Mouse (Mus musculus) c-Kit-positive CD71-negative TER-119-negative erythroid progenitor cells, embryonic 14.5 days (primary cell): ENCODE results near the gene Pnpla1.
A peak's percentile ranks its signal among the peaks of the same experiment; 100 is the strongest.

Experiments
- DNase-seq: peaks from one replicate; pipeline ENCODE4 v3.0.0-alpha.2; 2013; ENCODE audit warnings: low read depth

Pnpla1 gene

DNA sequence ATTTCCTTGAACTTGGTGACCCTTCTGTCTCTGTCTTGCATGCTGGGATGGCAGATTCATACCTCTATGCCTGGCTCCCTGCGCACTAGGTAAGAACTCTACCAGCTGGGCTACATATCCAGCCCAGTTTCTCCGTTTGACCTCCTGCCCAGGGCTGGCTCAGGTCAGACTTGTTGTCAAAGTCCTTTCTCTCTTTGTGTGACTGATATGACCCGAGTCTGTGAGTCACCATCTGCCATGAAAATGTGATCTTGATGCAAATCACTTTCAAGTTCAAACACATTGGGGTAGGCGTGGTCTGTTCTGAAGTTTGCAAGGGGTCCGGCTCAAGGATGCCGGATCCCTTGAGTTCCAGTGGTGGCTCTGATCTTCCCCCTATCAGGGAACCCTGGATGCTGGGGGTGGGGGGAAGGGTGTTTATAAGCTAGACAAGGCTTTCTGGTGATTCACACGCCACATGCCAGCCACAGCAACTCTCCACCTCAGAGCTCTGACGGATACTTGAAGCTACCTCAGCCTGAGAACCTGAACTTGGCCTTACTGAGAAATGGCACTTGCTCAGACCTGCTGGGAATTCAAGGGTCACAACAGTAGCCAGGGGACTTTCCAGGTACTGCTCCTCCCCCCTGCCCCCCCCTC lies 66.9 kb downstream of the Pnpla1 start:
- no peak for DNase-seq

GRCm38 (mm10) chr17:28926380-28926779 lies 68.2 kb downstream of the Pnpla1 start:
- DNase-seq, result peak; percentile 60

- no peak for DNase-seq
These were observed 68.8 kb downstream of the Pnpla1 start for GRCm38 (mm10) chr17:28926866-28927635.

DNA sequence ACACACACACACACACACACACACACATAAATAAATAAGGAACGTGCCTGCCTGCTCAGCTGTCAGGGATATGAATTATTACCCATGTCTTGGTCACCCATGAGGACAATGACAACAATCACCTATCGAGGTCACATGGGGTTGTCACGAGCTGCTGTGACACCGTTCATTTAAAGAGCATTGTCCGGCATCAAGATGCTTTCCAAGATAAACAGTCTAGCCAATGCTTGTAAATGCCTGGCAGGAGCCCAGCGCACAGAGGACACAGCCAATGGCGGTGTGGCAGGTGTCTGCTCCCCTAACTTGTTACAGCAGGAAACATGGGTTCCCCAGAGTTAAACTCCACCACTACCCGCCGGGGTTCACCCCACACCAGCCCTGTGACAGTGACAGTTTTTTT lies 69.8 kb downstream of the Pnpla1 start:
- no peak for DNase-seq

GRCm38 (mm10) chr17:28929369-28929768 lies 71.2 kb downstream of the Pnpla1 start:
- no peak for DNase-seq

DNA sequence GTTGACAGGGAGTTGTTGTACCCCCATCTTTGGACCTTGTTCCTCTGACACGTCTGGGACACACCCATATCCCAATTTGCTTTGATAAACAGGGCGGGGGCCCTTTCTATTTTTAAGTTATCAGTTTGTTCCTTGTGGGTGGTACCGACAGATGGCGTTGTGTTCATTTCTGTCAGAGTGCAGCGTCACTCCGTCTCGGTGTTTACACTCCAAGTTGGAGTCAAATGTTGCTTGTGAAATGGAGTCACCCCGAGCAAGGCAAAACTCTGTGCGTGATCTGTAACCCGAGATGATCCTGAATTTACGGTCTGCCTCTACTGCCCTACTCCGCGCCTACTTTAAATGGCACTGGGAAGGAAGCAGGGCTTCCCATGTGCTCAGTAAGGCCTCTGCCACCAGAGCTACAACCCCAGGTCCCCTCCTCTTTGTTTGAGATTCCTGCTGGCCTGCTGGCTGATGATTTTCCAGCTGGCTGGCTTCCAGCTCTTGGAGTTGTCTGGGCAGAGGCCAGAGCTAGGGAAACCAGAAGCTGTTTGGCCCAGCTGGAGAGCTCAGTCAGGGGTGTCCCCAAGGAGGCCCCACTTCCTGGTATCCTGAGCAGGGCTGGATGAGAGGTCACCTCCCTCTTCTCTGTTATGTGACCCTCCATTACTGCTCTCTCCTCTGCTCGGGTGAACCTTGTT lies 72.3 kb downstream of the Pnpla1 start:
- DNase-seq, result no peak

DNA sequence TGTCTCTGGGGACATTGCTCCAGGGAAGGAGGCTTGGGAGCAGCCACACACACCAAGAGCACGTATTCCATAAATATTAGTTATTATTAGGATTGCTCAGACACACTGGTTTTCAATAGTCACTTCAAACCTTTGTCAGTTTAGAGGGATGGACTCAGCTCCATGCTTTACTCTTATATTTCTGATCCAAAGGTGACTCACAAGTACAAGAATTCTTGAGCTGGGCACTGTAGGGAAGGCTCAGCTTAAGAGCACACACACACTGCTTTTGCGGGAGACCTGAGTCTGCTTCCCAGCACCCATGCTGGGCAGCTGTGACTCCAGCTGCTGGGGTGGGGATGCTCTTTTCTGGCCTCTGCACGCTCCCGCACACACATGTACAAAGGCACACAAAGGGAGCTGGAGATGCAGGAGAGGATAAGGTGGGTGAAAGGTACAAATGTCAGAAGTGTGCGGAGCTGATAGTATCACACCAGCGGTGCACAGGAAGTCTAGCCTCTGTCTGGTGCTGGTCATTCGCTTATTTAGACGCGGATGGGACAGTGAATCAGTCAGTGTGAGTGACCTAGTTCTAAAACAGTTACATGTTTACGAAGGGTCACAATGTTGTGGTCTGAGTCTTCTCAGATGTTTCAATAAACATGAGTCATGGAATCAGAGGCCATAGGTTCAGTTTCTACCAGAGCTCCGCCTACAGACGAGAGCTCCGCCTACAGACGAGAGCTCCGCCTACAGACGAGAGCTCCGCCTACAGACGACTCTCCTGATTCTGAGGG lies 73.4 kb downstream of the Pnpla1 start:
- DNase-seq, result no peak

GRCm38 (mm10) chr17:28932274-28932673 lies 74.1 kb downstream of the Pnpla1 start:
- DNase-seq, result no peak

DNA sequence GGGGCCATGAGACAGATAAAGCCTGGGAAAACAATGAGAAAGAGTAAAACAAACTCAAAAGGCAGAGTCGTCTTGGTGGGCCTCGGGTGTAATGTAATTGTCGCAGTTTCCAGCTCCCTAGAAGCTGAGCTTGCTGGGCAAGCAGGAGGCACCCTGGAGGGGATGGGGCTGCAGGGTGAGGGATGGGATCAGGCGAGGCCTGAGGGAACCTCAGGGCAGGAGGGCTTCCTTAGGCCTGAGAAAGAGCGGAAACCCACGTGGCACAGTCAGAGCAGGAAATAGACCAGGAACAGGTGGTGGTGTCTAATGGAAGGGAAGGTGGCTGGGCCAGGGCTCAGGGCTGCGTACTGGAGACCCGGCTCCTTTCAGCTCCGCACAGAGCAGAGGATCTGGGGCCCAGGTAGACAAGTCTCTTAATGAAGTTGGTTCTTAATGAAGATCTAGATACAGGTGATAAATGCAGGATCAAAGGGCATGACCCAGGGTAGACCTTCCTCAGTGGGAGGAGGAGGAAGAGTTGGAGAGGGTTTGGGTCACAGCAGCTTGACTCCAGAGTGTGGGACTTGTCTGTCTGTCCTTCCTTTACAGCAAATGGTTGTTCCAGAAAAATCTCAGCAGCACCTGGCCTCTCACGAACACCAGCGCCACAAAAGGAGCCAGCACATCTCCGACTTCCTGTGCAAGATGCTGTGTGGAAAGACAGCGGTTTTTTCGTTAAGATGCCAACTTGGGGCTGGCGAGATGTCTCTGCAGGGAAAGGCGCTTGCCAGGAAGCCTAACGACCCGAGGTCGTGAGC lies 76.1 kb downstream of the Pnpla1 start:
- no peak for DNase-seq

- DNase-seq, result no peak
These were observed 77.9 kb downstream of the Pnpla1 start for GRCm38 (mm10) chr17:28936133-28936532.

- DNase-seq, result no peak
These were observed 78.6 kb downstream of the Pnpla1 start for GRCm38 (mm10) chr17:28936622-28937345.
